Mouse (Mus musculus): ENCODE measurements around the gene Faiml.
A peak's percentile ranks its signal among the peaks of the same experiment; 100 is the strongest.

Gene Faiml

GRCm38 (mm10) chr9:99237139-99237538 lies at the start of gene Faiml:
Gene Faiml, minus strand, starts transcription at chr9:99237239.
- no peak for DNase-seq (ENCODE audit: low spot score)

GRCm38 (mm10) chr9:99258891-99259290 lies 21.9 kb upstream of the Faiml start:
- no peak for DNase-seq (ENCODE audit: low spot score)

DNA sequence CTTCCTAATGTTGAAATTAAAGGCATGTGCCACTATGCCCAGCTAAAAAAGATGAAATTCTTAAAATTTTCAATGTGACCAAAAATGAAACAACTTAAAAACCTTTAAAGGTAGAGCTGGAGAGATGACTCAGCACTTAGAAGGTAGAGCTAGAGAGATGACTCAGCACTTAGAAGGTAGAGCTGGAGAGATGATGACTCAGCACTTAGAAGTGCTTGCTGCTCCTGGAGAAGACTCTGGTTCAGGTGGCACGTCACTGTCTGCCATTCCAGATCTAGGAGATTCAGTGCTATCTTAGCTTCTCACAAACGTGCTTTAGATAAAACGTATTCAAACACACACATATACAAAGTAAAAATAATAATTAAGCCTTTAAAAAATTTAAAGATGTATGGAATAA lies 19.8 kb upstream of the Faiml start:
- no peak for DNase-seq (ENCODE audit: low spot score)

DNA sequence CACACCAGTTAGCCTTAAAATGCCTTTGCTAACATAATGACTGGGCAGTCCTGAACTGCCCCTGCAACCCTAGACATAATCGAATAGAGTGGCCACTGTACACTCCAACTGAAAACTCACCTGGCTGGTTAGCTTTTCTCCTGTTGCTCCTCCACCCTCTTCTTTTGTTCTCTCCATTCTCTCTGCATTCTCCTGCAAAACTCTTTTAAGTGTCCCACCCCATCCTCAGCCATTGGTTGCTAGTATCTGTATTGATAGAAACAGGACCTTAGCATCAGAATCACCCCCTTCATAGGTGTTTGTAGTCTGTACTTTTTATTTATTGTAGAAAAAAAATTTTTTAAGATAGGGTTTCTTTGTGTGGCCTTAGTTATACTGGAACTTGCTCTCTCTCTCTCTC lies 19.2 kb upstream of the Faiml start:
- no peak for DNase-seq (ENCODE audit: low spot score)

- DNase-seq (ENCODE audit: low spot score): peak; percentile 36
Observed at GRCm38 (mm10) chr9:99253861-99254260, 16.8 kb upstream of the Faiml start.

DNA sequence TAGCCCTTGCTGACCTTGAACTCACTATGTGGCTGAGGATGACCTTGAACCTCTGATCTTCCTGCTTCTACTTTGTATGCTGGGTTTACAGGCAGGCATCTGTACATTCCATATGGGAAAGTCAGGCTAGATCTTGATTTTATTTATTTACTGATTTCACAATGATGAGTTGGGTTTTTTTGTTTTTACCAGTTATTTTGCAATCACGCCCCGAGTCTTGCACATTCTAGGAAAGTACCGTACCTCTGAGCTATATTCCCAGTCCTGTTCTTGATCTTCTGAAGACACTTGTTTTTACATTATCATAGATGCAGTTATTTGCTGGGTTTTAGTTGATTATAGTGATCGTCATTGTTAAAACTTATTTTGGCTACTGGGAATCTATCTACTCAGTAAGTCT lies 11.9 kb upstream of the Faiml start:
- no peak for DNase-seq (ENCODE audit: low spot score)

DNA sequence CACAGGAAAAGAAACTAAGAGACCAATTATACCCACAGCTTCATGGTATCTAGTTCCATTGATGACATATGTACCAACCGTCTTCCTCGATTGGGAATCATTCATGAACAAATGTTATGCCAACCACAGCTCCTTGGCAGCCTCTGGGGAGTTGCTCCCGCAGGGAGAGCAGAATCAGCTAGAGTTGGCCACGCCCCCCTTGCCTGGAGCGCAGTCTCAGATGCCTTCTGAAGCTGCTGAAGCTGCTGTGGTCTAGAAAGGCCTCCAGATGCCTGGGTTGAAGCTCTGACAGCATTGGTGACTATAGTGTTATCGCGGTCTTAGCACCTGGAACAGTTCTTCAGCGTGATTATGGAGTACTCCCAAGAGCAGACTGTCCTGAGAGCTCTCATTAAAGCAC lies 11.3 kb upstream of the Faiml start:
- DNase-seq (ENCODE audit: low spot score): no peak

- DNase-seq (ENCODE audit: low spot score): no peak
Observed at GRCm38 (mm10) chr9:99243895-99244293, 6.9 kb upstream of the Faiml start.

- DNase-seq (ENCODE audit: low spot score): peak; percentile 96
Observed at GRCm38 (mm10) chr9:99243190-99243894, 6.3 kb upstream of the Faiml start, which contains the start of gene Cep70. Gene Cep70, plus strand, starts transcription at chr9:99243367.

GRCm38 (mm10) chr9:99242533-99243189 lies 5.6 kb upstream of the Faiml start:
- DNase-seq (ENCODE audit: low spot score): no peak

- peak; percentile 59 for DNase-seq (ENCODE audit: low spot score)
Observed at GRCm38 (mm10) chr9:99242035-99242434, 5.0 kb upstream of the Faiml start.

- no peak for DNase-seq (ENCODE audit: low spot score)
Observed at GRCm38 (mm10) chr9:99240571-99240970, 3.5 kb upstream of the Faiml start.

DNA sequence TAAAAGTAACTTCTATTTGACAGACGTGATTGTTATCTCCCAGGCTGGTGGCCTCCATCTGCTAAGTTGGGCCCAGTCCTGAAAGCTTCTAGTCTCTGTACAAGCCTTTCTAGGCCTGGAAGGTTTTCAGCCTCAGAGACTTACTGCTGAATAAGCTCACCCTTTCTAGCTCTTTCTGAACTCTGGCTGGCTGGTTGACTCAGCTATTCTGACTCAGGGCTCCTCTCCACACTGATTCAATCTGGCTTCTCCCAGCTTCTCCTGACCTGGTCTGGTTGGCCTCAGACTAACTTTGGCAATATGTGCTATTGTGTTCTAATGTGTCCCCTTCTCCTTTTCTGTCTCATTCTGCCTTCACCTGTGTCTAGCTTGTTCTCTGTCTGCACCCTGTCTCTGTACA lies 2.2 kb upstream of the Faiml start:
- no peak for DNase-seq (ENCODE audit: low spot score)

DNA sequence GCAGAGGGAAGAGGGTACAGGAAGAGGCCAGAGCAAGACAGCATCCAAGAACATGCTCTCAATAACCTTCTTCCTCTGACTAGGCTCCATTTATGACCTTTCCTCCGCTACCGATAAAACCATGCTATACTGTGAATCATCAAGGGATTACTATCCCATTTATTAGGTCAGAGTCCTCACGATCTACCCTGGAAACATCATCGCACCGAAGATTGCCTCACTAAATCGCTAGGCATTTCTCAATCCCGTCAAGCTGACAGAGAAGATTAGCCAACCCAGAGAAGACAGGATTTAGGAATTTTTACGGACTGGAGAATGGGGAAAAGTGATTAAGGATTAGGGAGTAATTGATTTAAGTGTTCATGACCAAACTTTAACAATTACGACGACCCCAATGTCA lies 1.2 kb upstream of the Faiml start:
- DNase-seq (ENCODE audit: low spot score): no peak

- no peak for DNase-seq (ENCODE audit: low spot score)
Observed at GRCm38 (mm10) chr9:99229450-99229849, 7.6 kb downstream of the Faiml start.

DNA sequence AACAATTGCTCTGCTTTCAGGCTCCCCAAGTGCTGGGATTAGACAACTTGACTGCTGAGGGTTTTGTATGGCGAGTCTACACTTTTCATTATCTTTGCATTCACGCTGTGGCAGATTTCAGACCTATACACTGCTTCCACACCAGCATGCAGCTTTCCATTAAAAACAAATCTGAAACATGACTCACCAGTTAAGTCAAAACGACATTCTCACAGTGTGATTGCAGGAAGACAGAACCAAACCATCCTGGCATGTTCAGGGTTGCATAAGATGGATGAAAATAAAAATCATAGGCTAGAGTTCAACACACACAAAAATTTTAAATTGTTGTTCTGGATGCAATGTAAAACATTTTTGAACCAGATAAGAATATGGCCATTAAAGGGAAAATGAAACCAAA lies 12.5 kb downstream of the Faiml start:
- DNase-seq (ENCODE audit: low spot score): no peak

DNA sequence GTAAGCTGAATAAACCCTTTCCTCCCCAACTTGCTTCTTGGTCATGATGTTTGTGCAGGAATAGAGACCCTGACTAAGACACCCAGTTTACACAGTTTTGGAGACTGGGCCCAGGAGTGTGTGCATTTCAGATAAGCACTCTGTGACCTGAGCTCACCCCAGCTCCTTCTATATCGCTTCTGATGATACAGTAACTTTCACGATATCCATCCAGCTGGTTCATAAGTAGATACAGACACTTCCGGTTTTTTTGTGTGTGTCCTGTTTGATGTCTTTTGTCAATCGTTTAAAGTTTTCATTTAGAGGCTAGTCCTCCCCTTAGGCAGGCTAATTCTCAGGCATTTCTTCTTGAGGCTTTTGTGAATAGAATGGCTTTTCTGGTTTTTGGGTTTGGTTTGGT lies 15.4 kb downstream of the Faiml start:
- DNase-seq (ENCODE audit: low spot score): no peak

GRCm38 (mm10) chr9:99217999-99218719 lies 18.9 kb downstream of the Faiml start:
- DNase-seq (ENCODE audit: low spot score): peak; percentile 3

DNA sequence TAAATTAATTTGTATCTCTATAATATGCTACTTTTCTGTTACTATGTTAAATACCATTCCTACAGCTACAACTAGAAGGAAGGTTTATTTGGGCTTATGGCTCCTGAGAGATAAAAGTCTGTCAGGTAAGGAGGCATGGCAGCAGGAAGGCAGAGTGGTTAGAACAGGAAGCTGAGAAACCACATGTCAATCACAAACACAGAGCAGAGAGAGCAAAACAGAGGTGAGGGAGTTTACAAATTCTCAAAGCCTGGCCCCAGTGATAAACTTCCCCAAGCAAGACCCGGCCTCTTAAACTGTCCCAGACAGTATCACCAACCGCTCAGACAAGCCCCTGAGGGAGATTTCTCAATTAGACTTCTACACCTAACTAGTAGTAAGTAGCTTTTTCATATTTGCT lies 20.9 kb downstream of the Faiml start:
- DNase-seq (ENCODE audit: low spot score): no peak

DNA sequence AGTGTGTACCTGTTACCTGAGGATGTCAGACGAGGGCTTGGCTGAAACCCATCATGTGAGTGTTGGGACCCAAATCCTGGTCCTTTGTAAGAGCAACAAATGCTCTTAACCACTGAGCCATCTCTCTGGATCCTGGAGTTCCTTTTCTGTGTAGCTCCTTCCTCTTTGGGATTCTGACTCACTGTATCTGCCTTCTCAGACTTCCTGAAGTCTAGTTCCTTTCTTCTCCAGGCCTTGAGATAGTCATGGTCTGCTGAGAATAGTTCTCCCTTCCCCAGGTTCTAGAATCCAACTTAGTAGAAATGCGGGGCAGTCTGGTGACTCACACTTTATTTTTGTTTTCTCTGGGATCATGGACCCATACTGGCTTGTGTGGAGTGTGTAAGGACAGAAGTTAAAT lies 24.4 kb downstream of the Faiml start:
- no peak for DNase-seq (ENCODE audit: low spot score)

- peak; percentile 32 for DNase-seq (ENCODE audit: low spot score)
Observed at GRCm38 (mm10) chr9:99183043-99183670, 53.9 kb downstream of the Faiml start.

GRCm38 (mm10) chr9:99182121-99182520 lies 54.9 kb downstream of the Faiml start:
- peak; percentile 45 for DNase-seq (ENCODE audit: low spot score)

DNA sequence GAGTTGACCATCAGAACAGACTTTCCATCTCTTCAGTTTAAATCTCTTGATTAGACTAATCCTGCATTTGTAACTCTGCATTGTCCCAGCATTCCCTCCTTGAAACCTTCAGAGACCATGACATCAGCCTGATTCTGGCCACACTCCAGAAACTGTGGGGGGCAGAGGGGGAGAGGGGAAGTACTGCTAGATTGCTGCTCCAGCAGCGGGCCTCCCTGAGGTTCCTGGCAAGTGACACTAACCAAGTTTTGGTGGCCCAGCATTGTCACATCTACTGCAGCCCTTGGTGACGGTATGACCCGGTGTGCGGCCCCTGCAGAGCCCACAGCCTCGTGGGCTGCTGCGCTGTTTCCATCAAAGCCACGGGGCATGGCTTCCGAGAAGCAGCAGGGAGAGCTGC lies 56.8 kb downstream of the Faiml start:
- no peak for DNase-seq (ENCODE audit: low spot score)
